Comparison of ENCODE assay signal across 20 mouse cellular contexts in the genomic region with DNA sequence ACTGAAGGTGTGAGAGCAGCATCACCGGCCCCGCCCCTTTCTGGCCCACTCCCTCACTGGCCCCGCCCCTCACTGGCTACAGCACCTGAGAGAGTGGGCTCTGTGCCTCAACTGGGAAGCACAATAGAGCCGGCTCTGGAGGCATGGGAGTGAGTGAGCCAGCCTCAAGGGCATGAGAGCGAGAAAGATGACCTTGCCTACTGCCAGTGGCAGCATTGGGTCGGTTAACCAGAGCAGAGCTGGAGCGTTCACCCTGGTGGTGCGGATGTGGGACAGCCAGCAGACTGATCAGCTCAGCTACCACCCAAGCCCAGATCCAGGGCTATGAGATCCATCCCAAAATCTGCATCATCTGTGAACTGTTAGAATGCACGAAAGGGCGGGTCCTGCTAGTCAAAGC.
DNase-seq lines count a peak whose midpoint lies in the region; ATAC-seq and TF ChIP-seq lines count a peak whose summit lies in the region.
"Had no signal": no experiment of that assay in that cellular context is flagged by ENCODE, and none has a peak within 500 bp of the region (broad histone marks: within the 10 kb centered on the region; RNA-seq: fewer than 3 reads in every experiment).

No protein-coding gene starts in this region.

- WGBS in hindbrain, embryonic 11.5 days, result 86% methylated on average over 10 of the region's 10 CpGs
- 89% methylated on average over 10 of the region's 10 CpGs for WGBS in hindbrain, embryonic 14.5 days

- H3K4me1 ChIP-seq in hindbrain, embryonic 11.5 days (replicated peaks; ENCODE audit: control insufficient read depth, insufficient read depth, low read length), result no peaks in the 10 kb centered on the region
- H3K4me1 ChIP-seq in hindbrain, embryonic 14.5 days (replicated peaks; ENCODE audit: control insufficient read depth, insufficient read depth, low read length), result no peaks in the 10 kb centered on the region
- peaks cover 11% of the 10 kb centered on the region for H3K4me1 ChIP-seq in E14TG2a.4 (replicated peaks; ENCODE audit: low read depth, low read length)
- H3K4me1 ChIP-seq: hindbrain, embryonic 15.5 days; intestine, embryonic 15.5 days had no signal

- no peak overlapping the region for H3K4me2 ChIP-seq in hindbrain, embryonic 11.5 days (replicated peaks; ENCODE audit: low read depth, low read length)
- no peak overlapping the region for H3K4me2 ChIP-seq in hindbrain, embryonic 14.5 days (replicated peaks)
- H3K4me2 ChIP-seq: hindbrain, embryonic 15.5 days; intestine, embryonic 15.5 days; limb, embryonic 13.5 days had no signal

- H3K36me3 ChIP-seq in hindbrain, embryonic 11.5 days (ENCODE audit: control insufficient read depth, insufficient read depth, low read length), result no peaks in the 10 kb centered on the region
- no peaks in the 10 kb centered on the region for H3K36me3 ChIP-seq in hindbrain, embryonic 14.5 days (replicated peaks; ENCODE audit: control insufficient read depth, insufficient read depth)
- H3K36me3 ChIP-seq in E14TG2a.4 (ENCODE audit: insufficient read depth, low read length), result no peaks in the 10 kb centered on the region
- H3K36me3 ChIP-seq: hindbrain, embryonic 15.5 days; intestine, embryonic 15.5 days; limb, embryonic 13.5 days had no signal

- peak; percentile 42 to 78 for DNase-seq in adrenal gland, adult (ENCODE audit: inconsistent age in 2 of 2, low spot score in 1 of 2)
- DNase-seq in adrenal gland, adult 18-20 months (ENCODE audit: low spot score in 2 of 2), result no peak
- DNase-seq in hindbrain, embryonic 11.5 days (ENCODE audit: low spot score), result no peak
- DNase-seq in hindbrain, embryonic 14.5 days (ENCODE audit: low spot score), result no peak
- DNase-seq in adrenal gland, postnatal 14 days, result peak; percentile 44
- no peak for DNase-seq in left cerebral cortex, postnatal 10 days (ENCODE audit: extremely low spot score in 1 of 2, low spot score in 2 of 2)
- no peak for DNase-seq in left cerebral cortex, postnatal 14 days (ENCODE audit: low spot score in 2 of 2)
- DNase-seq: cerebellum, adult 8-10 months; gastrocnemius, postnatal 10 days; heart, postnatal 14 days; kidney, adult 9 months; kidney, postnatal 36 days; right cerebral cortex, postnatal 25 days had no signal

- no peak overlapping the region for H3K27ac ChIP-seq in hindbrain, embryonic 11.5 days (ENCODE audit: low read depth, low read length)
- no peak overlapping the region for H3K27ac ChIP-seq in hindbrain, embryonic 14.5 days
- H3K27ac ChIP-seq: hindbrain, embryonic 15.5 days; intestine, embryonic 15.5 days; limb, embryonic 13.5 days had no signal

- no peak overlapping the region for H3K4me3 ChIP-seq in hindbrain, embryonic 11.5 days (ENCODE audit: low read depth, low read length)
- H3K4me3 ChIP-seq in hindbrain, embryonic 14.5 days (replicated peaks; ENCODE audit: low read length), result no peak overlapping the region
- H3K4me3 ChIP-seq in E14TG2a.4 (replicated peaks; ENCODE audit: low read length), result peak overlapping the region; percentile 13; the same call in 1 of the 2 replicates
- H3K4me3 ChIP-seq: erythroblast, embryonic 14.5 days; hindbrain, embryonic 15.5 days; intestine, embryonic 15.5 days; limb, embryonic 13.5 days had no signal

- 0 out of 2 replicates have a peak, but pooled peaks have one; percentile 33 for ATAC-seq in hindbrain, embryonic 11.5 days (ENCODE audit: low FRiP score)
- ATAC-seq in hindbrain, embryonic 14.5 days (ENCODE audit: low FRiP score), result no peak
- ATAC-seq: CD4-positive, CD25-positive, alpha-beta regulatory T cell, adult 4 months; forebrain, embryonic 14.5 days; intestine, embryonic 15.5 days had no signal

- TF ChIP-seq CTCF in E14TG2a.4 (conservative IDR thresholded peaks at IDR 0.05; ENCODE audit: low read length), result no peak

- intact Hi-C loops in left cerebral cortex, postnatal 10 days (cut with DNase I), result no loop called here
- intact Hi-C loops in left cerebral cortex, postnatal 14 days (cut with DNase I), result no loop called here

- H3K27me3 ChIP-seq in hindbrain, embryonic 11.5 days (ENCODE audit: control insufficient read depth, insufficient read depth, low read length), result no peaks in the 10 kb centered on the region
- no peaks in the 10 kb centered on the region for H3K27me3 ChIP-seq in hindbrain, embryonic 14.5 days (ENCODE audit: control insufficient read depth, insufficient read depth, low read length)
- H3K27me3 ChIP-seq in E14TG2a.4 (ENCODE audit: insufficient read depth, low read length), result peaks cover 3% of the 10 kb centered on the region
- H3K27me3 ChIP-seq: hindbrain, embryonic 15.5 days; intestine, embryonic 15.5 days; limb, embryonic 13.5 days had no signal

- H3K9ac ChIP-seq in hindbrain, embryonic 11.5 days (ENCODE audit: low read depth, low read length), result no peak overlapping the region
- no peak overlapping the region for H3K9ac ChIP-seq in hindbrain, embryonic 14.5 days
- H3K9ac ChIP-seq: hindbrain, embryonic 15.5 days; intestine, embryonic 15.5 days; limb, embryonic 13.5 days had no signal

- no peaks in the 10 kb centered on the region for H3K9me3 ChIP-seq in hindbrain, embryonic 11.5 days (ENCODE audit: control insufficient read depth, low read length)
- H3K9me3 ChIP-seq in hindbrain, embryonic 14.5 days (ENCODE audit: control insufficient read depth, low read length), result no peaks in the 10 kb centered on the region
- peaks cover 4% of the 10 kb centered on the region; the same call in 1 of the 2 replicates for H3K9me3 ChIP-seq in E14TG2a.4 (ENCODE audit: low read length)
- H3K9me3 ChIP-seq: hindbrain, embryonic 15.5 days; intestine, embryonic 15.5 days; limb, embryonic 13.5 days had no signal

Comparison
In these comparisons a context has a peak if more than half of its experiments do, and no peak if none do; other contexts are left out.
1. DNase-seq: peak in adrenal gland, adult (2 of 2) and adrenal gland, postnatal 14 days (single experiment); none in adrenal gland, adult 18-20 months (0 of 2), hindbrain, embryonic 11.5 days (single experiment), hindbrain, embryonic 14.5 days (single experiment), left cerebral cortex, postnatal 10 days (0 of 2) and left cerebral cortex, postnatal 14 days (0 of 2).